Mouse (Mus musculus): ENCODE data around the gene Crk. TPM values are rescaled to one million over a fixed set of nuclear protein-coding genes. Genes with fewer than 3 reads are reported as not detected.
"Not testable (repeated sequence)": the region's sequence is repeated elsewhere in the genome, so short reads cannot be mapped to it uniquely, and the experiment has no call there.

Gene Crk
- total RNA-seq, 2 experiments from 2014 or later: 106 to 108 TPM

DNA sequence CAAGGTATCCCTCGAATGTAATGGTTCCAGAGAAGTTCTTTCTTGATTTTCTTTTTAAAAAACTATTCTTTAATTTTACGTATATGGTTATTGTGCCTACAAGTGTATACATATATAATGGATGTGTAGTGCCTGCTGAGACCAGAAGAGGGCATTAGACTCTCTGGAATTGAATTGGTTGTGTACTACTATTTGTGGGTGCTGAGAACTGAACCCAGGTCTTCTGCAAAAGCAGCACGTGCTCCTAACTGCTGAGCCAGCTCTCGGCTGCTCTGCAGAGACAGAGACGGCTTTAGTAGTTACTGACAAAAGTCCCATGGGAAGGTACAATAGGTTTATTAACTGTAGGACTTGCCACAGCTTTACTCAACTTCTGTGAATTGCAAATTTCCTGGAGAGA lies 5.4 kb downstream of the Crk start:
- no peak for DNase-seq (ENCODE audit: low spot score in 2 of 2)

DNA sequence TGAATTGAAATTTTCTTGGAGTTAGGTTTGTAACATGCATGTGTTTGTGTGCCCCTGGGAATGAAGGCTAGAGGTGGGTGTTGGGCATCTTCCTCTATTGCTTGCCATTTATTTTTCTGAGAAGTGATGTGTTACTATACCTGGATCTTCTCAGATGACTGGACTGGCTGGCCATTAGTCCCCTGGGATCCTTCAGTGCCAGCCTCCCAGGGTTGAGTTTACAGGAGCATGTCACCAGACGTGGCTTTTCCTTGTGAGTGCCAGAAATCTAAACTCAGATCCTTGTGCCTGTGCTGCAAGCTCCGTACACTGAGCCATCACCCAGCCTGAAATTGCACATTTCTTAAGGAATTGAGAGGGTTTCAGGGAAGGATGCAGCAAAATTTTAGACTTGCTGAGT lies 5.9 kb downstream of the Crk start:
- DNase-seq (ENCODE audit: low spot score in 2 of 2): no peak

DNA sequence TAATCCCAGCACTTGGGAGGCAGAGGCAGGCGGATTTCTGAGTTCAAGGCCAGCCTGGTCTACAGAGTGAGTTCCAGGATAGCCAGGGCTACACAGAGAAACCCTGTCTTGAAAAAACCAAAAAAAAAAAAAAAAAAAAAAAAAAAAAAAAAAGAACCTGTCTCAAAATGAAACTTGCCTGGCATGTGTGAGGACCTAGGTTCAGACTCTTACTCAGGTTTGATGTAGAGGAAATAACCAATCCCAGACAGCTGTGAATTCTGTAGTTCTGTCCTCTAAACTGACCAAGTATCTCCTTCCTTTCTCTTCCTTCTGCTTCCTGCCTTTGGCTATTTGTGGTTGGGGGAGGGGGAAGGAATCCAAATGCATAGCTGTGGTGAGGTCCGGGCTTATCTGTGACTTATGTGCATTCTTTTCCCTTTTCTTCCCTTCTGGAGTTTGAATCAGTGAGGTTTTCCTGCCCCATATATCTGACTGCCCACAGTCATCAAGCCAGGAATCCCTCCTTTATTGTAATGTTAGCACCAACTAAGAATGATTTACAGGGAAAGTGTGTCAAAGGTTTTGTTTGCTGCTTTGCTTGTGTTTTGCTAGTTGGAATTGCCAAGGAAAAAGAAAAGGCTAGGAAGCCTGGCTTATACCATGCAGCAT lies 8.4 kb downstream of the Crk start:
- no peak for DNase-seq (ENCODE audit: low spot score in 2 of 2)

DNA sequence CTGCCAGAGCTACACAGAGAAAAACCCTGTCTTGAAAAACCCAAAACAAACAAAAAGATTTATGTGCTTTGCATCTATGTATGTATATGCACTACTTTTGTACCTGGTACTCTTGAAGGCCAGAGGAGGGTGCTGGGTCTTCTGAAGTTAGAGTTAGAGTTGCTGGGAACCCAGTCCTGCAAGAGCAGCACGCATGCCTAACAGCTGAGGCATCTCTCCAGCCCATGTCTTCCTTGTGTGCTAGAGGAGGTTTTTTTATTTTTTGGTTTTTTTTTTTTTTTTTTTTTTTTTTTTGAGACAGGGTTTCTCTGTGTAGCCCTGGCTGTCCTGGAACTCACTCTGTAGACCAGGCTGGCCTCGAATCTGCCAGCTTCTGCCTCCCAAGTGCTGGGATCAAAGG lies 9.1 kb downstream of the Crk start:
- no peak for DNase-seq (ENCODE audit: low spot score in 2 of 2)

DNA sequence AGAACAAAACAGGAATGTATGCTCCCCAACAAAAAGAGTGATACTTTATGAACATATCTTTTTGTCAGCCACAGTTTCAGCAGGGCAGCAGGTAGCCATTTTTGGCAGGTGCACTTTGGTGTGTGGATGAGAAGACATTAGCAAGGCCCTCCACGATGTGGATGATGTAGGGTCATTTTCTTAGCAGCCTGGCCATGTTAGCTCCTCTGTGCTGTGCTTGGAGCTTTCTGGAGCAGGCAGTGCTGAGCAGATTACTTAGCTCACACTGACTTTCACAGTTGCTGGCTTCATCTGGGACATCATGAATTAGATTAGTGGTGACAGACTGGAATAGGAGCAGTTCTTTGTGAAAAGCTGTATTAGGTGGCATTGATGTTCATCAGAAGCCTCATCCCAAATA lies 10.9 kb downstream of the Crk start:
- DNase-seq (ENCODE audit: low spot score in 2 of 2): no peak

DNA sequence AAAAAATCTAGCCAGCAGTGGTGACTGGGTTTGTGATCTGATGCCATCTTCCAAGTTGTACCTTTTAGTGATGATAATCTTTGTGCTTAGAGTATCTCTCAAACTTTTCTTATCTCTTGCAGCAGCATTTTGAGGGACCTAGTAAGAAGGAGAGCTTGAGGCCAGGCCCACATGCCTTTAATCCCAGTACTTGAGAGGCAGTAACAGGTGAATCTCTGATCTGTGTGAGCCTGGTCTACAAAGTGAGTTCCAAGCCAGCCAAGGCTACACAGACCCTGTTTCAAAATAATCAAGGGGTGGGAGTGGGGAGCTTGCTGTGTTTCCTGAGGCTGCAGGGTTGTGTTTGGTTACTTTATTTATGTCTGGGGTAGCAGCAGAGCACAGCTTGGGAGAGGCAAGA lies 12.0 kb downstream of the Crk start:
- no peak for DNase-seq (ENCODE audit: low spot score in 2 of 2)

DNA sequence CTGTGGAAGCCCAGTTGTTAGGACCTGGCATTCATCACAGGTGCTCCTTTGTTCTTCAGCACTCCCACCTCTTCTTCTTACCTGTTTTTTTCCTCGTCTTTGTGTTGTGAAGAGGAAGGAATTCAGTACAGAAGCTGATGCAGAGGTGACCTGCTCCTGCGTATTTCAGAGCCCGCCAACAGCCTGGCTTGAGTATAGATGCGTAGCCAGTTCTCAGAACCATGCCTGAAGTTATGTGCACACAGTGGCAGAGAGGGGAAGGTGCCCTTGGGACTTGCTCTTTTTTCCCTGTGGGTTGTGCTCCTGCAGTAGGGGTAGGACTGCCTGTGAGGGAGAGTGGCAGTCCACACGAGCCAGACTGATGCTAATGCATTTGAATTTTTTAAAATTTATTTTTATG lies 14.5 kb downstream of the Crk start:
- DNase-seq (ENCODE audit: low spot score in 2 of 2): no peak

DNA sequence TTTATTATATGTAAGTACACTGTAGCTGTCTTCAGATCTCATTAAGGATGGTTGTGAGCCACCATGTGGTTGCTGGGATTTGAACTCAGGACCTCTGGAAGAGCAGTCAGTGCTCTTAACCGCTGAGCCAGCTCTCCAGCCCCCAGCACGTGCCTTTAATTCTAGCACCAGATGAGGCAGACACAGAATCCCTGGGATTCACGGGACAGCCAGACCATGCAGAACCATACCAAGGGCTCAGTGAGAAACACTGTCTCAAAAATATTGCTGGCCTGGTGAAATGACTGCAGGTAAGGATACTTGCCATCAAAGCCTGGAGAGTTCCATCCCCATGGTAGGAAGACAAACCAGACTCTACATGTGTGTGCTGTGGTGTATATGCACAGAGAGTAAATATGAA lies 18.4 kb downstream of the Crk start:
- not testable (repeated sequence) for DNase-seq (ENCODE audit: low spot score in 2 of 2)

DNA sequence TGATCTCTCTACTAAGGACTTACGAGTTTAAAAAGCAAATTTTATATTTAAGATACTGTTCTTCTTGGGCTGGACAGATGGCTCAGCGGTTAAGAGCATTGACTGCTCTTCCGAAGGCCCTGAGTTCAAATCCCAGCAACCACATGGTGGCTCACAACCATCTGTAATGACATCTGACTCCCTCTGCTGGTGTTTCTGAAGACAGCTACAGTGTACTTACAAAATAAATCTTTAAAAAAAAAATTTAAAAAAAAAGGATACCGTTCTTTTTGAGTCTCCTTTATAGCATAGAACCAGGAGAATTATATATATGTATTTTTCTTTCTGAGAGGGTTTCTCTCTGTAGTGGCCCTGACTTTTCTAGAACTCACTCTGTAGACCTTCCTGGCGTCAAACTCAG lies 21.5 kb downstream of the Crk start:
- DNase-seq (ENCODE audit: low spot score in 2 of 2): no peak

DNA sequence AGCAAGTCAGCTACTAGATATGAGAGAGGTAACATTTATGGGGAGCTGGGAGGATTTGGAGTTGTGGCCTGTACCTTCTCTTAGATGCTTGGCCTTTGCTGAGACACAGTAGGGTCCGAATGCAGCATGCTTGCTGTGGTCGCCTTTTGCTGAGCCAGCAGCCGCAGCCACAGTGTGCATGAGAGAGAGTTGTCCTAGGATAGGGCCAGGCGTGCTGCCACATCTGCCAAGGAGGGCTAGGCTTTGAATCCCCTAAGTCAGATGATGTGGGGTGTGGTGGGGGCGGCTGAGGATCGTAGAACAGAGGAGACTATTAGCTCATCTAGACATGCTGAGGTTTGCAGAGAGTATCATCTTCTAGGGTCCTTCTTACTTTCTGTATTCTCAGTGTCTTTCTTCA lies 23.7 kb downstream of the Crk start:
- no peak for DNase-seq (ENCODE audit: low spot score in 2 of 2)

DNA sequence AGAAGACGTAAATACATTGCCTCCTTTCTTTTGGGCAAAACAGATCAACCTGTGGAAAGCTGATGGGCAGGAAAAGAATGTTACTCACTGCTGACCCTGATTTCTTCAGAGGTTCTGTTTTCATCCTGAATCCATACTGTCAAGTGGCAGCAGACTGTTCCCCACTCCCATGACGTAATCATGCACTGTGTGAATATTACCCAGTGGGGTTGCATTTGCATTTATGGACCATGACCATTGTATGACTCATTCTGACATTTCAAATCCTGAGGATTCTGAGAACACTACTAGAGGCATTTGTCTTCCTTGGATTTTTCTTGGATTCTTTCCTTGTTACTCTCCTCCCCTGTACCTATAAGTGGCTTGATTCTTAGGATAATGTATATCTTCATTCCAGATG lies 24.7 kb downstream of the Crk start:
- DNase-seq (ENCODE audit: low spot score in 2 of 2): no peak

DNA sequence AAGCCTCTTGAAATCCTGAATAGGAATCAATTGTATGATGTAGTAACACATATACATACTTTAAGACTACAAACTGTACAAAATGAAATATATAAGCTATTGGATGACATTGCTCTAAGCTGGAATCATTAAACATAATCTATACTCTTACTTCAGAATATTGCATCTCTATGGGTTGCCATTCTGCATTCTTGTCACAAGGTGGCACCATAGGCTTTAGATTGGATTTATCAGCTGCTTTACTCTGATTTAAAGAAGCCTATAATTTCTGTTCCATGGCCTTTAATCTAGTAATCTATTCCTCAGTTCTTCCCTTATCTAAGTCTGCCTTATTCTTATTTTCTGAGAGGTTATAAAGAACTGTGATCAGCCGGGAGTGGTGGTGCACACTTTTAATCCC lies 34.9 kb downstream of the Crk start:
- no peak for DNase-seq (ENCODE audit: low spot score in 2 of 2)

DNA sequence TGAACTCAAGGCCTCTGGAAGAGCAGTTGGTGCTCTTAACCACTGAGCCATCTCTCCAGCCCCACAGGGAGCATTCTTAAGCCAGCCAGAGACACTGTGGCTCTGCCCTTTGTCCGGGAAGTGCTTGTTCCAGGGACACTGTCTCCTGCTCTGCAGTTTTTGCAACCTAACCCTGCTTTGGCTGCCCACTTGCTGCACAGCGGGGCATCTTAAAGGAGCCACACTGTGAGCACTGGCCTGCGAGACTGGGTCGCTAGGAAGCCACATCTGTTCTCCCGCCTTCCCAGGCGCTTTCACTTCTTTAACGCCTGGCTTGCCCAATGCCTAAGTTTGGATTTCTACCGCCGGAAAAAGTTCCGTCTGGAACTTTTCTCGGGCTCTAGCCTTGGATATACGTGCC lies 36.5 kb downstream of the Crk start:
- DNase-seq (ENCODE audit: low spot score in 2 of 2): no peak

DNA sequence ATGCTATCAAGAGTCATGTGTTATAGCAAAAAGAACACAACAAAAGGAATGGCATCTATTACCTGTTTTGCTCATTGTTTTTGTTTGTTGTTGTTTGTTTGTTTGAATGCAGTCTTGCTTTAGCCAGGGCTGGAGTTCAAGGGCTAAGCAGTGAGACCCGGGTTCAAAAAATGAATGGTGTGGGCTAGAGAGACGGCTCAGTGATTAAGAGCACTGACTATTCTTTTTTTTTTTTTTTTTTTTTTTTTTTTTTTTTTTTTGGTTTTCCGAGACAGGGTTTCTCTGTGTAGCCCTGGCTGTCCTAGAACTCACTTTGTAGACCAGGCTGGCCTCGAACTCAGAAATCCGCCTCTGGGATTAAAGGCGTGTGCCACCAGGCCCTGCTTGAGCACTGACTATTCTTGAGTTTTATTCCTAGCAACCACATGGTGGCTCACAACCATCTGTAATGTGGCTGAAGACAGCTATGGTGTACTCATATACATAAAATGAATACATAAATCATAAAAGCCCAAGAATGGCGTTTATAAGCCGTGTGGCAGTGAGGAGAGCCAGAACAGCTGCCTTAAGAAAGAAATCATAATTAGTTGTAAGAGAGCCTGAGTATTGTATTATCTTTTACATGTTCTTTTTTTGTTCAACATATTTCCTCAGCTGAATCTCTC lies 37.7 kb downstream of the Crk start:
- DNase-seq (ENCODE audit: low spot score in 2 of 2): no peak

DNA sequence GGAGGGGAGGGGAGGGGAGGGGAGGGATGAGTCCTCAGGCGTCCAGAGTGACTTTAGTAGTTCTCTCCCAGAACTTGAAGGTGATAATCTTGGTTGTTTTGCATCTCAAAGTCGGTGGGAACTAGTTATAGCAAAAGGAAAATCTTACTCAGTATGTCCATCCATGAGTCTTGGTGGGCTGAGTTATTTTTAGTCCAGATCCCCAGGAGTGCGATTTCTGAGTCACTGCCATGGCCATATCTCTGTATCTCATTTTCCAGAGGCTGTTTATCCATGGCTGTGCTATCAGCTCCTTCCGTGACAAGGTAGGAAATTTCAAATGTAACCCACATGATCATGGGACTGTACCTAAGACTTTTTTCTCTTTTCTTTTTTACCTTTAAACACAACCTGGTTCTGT lies 43.3 kb downstream of the Crk start:
- no peak for DNase-seq (ENCODE audit: low spot score in 2 of 2)

DNA sequence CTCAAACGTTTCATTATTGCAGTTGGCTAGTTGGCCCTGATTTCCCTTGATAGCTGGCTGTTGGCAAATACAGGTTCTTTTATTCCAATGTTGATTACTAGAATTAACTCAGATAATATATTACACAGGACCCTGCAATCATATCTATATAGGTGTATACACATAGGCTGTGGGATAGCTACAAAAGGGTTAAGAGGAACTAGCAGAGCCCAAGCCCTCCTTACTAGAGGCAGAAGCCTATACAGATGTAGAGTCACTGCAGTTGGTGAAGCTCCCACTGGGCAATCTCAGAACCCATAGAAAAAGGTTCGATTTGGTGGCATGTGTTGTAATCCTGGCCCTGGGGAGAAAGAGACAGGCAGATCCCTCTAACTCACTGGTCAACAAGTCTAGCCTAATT lies 48.1 kb downstream of the Crk start:
- no peak for DNase-seq (ENCODE audit: low spot score in 2 of 2)

DNA sequence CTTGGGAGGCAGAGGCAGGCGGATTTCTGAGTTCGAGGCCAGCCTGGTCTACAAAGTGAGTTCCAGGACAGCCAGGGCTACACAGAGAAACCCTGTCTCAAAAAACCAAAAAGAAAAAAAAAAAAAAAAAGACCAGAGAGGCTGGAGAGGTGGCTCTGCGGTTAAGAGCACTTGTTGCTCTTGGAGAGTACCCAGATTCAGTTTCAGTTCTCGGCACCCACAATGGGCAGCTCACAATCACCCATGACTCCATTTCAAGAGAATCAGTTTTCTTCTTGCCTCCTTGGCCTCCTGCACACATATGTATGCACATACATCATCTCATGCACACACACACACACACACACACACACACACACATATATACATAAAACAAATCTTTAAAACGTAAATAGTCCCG lies 48.6 kb downstream of the Crk start:
- not testable (repeated sequence) for DNase-seq (ENCODE audit: low spot score in 2 of 2)

DNA sequence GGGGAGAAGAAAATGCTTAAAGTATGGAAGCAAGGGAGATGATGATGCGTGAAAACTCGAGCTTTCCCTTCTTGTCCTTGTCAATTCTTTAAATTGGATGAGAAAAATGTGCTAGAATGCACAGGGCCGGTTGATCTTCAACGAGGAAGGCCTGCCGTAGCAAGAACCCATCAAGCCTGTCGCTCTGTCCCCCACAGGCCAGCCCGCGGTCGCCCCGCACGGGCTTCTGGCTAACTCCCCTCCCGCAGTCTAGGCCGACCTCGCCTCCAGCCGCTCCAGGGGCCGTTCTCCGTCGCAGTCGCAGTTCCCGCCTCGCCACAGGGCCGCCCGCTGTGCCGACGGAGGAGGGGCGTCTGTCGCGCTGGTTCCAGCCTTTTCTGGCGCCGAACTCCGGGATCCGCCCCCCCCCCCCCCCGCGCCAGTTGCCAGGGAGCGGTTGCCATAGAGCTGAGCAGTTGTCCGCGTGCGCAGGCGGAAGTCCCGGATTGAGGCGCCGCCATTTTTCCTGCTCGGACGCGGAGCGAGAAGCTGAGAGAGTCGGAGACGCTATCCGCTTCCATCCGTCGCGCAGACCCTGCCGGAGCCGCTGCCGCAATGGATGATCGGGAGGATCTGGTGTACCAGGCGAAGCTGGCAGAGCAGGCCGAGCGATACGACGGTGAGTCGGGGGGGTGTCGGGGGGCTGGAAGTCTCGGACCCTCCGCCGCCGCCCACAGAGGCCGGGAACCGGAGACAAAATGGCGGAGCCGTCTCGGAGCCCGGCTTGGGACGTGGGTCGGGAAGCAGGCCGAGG lies 53.6 kb downstream of the Crk start, which contains the start of gene Ywhae:
Gene Ywhae (plus strand): TSS at position 436 of the 793 bp plus-strand sequence.
- peak; percentile 73 to 84 for DNase-seq (ENCODE audit: low spot score in 2 of 2)

DNA sequence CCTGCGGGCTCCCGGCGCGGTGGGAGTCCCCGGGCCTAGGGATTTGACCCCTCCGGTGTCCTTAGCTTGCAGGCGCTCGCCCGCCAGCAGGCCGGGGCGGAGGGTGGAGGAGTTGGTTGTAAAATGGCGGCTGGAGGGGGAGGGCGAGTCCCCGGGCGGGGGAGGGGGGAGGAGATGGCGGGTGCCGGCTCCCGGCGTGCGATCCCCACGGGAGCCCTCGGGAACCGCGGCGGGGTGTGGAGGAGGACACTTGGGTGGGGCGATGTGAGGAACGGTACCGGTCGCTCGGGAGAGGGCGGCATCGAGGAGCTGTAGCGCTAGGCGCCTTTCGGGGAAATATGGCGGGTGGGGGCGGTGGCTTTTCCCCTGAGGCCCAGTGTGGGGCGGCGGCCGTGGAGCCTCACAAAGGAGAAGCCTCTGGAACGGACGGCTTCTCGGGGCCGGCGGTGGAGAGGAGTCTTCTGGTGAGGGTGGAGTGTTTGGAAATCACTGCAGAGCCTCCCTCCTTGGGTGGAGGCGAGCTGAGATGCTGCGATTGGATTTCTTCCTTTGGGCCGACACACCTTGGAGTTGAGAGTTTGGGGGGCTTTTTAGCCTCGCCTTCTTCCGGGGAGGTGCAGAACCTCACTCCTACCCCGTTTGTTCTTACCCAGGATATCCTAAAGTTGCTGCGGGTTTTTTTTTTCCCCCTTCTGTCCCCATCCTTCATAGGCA lies 54.3 kb downstream of the Crk start:
- peak; percentile 58 to 64 for DNase-seq (ENCODE audit: low spot score in 2 of 2)

DNA sequence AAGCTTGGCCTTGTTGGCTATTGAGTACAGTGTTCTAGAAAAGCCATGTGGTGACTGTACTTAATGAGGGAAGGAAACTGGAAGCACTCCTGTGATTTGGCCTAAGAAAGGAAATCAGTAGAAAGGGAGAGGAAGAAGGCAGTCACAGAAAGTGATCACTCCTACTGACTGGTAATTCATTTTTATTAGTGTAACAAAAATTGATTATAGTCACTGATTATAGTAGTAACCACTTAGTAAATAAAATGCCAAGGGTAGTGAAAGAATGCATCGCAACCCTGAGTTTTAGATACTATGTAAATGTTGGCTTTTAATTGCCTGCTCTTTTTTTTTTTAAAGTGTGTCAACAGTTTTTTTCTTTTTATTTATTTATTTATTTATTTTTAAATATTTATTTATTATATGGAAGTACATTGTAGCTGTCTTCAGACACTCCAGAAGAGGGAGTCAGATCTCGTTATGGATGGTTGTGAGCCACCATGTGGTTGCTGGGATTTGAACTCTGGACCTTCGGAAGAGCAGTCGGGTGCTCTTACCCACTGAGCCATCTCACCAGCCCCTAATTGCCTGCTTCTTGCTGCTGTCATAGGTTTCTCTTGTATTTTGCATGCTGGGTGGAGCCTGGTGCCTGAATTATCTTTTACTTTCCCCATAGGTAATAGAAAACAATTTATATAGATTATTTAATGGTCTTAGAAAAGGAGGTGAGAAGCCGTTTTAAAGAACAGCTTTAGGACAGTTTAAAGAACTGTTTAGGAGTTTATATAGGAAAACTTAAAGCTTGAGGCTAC lies 56.6 kb downstream of the Crk start:
- no peak for DNase-seq (ENCODE audit: low spot score in 2 of 2)

DNA sequence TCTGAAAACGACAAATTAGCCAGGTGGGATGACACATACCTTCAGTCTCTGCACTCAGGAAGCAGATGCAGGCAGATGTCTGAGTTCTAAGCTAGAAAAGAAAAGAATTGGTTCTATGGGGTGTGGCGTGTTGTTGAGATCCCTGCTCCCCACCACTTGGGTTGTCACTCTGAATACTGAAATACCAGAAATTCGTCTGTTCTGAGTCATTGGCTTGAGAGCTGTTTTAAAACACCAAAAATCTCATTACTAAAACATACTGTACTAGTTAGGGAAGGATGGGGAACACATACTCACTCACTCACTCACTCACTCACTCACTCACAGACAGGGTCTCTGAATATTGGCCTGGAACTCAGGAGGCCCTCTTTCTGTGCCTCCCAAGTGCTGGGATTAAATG lies 57.9 kb downstream of the Crk start:
- no peak for DNase-seq (ENCODE audit: low spot score in 2 of 2)
